Mouse (Mus musculus) liver, adult 2 months (tissue): ENCODE data around the gene Mrps18b.

Experiments used
- CTCF ChIP-seq: fragments of 200-500 bp; IDR thresholded peaks from 2 replicates; pipeline ENCODE4 v1.5.1; 2011; ENCODE audit warnings: low read depth, low read length, control low read depth
- POLR2A ChIP-seq: fragments of 200-500 bp; IDR thresholded peaks from 2 replicates; pipeline ENCODE4 v1.6.1; 2011; ENCODE audit warnings: low read length, control low read depth; ENCODE audit not compliant: insufficient read depth; ENCODE audit errors: extremely low read depth

DNA sequence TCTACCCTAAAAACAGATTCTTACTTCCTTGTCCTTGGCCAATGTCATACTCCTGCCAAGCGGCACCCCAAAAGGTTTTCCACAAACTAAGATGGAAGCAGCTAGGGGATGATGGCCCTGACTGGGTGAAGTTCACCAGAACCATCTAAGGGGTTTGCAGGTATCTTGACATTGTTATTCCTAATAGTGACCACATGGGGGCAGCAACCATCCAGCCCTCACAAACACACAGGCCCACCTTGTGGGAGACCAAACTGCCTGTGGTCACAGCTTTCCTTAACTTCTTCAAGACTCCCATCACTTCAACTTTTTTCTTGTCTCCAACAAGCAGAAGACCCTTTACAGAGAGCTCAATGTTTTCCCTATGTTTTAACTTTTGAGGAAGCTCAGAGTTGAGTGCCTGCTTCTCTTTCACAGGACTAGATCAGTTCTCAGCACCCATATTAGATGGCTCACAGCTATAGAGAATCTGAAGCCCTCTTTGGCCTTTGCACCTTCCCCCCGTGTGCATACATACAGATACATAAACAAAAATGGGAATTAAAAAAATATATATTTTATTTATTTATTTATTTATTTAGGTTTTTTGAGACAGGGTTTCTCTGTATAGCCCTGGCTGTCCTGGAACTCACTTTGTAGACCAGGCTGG is 21.6 kb upstream of the Mrps18b start:
- TF ChIP-seq CTCF (peak; percentile 88), POLR2A (no peak)
